Comparison of ENCODE assay signal across 26 mouse cellular contexts in the genomic region with DNA sequence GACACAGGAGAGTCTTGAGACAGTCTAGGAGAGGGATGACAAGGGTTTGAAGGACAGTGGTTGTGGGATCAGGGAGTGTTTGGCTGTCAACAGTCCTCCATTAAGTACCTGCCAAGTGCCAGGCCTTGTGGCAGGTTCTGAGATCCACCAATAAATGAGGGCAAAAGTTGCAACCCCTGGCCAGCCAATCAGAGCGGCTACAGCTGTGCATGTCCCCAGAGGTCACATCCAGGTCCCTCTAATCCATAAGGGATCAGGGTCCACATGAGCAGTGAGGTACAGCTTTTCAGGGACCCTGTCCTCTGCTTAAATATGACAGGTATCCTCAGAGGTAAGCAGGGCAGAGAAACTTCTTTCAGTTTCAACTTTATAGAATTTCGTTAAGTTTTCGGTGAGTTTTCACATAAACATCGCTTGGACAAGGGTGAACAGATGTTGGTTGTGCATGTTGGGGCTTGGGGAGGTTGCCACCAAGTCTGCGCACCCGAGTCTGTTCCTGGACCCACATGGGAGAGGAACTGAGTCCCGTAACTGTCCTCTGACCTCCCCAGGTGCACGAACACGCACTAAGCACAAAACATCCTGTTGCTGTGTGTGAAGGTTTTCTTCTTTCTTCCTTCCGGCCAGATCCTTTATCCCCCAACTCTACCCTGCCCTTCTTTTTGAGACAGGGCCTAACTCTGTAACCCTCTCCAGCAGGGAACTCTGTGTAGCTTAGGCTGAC. TPM values are rescaled to one million over a fixed set of nuclear protein-coding genes. Genes with fewer than 3 reads are reported as not detected.
DNase-seq lines count a peak whose midpoint lies in the region; ATAC-seq and TF ChIP-seq lines count a peak whose summit lies in the region.
"Had no signal": no experiment of that assay in that cellular context is flagged by ENCODE, and none has a peak within 500 bp of the region (broad histone marks: within the 10 kb centered on the region; RNA-seq: fewer than 3 reads in every experiment).

No protein-coding gene starts in this region.

- no peak overlapping the region for H3K4me3 ChIP-seq in bone marrow, adult 2 months (replicated peaks; ENCODE audit: control insufficient read depth, low read depth, low read length)
- H3K4me3 ChIP-seq: embryonic facial prominence, embryonic 13.5 days; forebrain, embryonic 10.5 days; forebrain, embryonic 15.5 days; heart, embryonic 10.5 days; heart, embryonic 15.5 days; hindbrain, embryonic 12.5 days; limb, embryonic 13.5 days; lung, embryonic 15.5 days; midbrain, embryonic 10.5 days; midbrain, embryonic 15.5 days had no signal

- DNase-seq in heart, adult 11 months: peak; percentile 86
- no peak for DNase-seq in heart, postnatal 36 days
- DNase-seq in thymus, postnatal 0 days (ENCODE audit: low spot score): peak; percentile 35
- DNase-seq in thymus, postnatal 4 days: no peak
- no peak for DNase-seq in left cerebral cortex, postnatal 4 days
- DNase-seq: adrenal gland, adult 8-10 months; cerebellum, postnatal 10 days; kidney, adult 9 months; kidney, postnatal 10 days; right cerebral cortex, postnatal 25 days had no signal

- 63% methylated on average over 10 of the region's 10 CpGs for WGBS in bone marrow, adult 2 months

- TF ChIP-seq POLR2A in bone marrow, adult 2 months (IDR thresholded peaks at IDR 0.05; ENCODE audit: borderline replicate concordance, control insufficient read depth, low read depth, low read length): no peak

- peak overlapping the region; percentile 28; the same call in 1 of the 2 replicates for H3K27ac ChIP-seq in bone marrow, adult 2 months (ENCODE audit: control insufficient read depth, insufficient read depth, low read depth, low read length, poor library complexity)
- H3K27ac ChIP-seq: embryonic facial prominence, embryonic 13.5 days; forebrain, embryonic 10.5 days; forebrain, embryonic 15.5 days; heart, embryonic 15.5 days; hindbrain, embryonic 12.5 days; hindbrain, postnatal 0 days; limb, embryonic 13.5 days; liver, embryonic 14.5 days; lung, embryonic 15.5 days; midbrain, embryonic 10.5 days; midbrain, embryonic 15.5 days had no signal

- no peak for ATAC-seq in granulocyte monocyte progenitor cell, adult 5-6 weeks (replicated peaks; ENCODE audit: poor library complexity, severe bottlenecking)
- ATAC-seq: forebrain, embryonic 15.5 days; hindbrain, postnatal 0 days; intestine, embryonic 16.5 days; midbrain, embryonic 15.5 days had no signal

- no peak for TF ChIP-seq CTCF in bone marrow, adult 2 months (IDR thresholded peaks at IDR 0.05; ENCODE audit: control insufficient read depth, insufficient read depth, low read length)

- H3K4me1 ChIP-seq in bone marrow, adult 2 months (ENCODE audit: control insufficient read depth, insufficient read depth, low read length): peaks cover 1% of the 10 kb centered on the region

- intact Hi-C loops in heart, postnatal 36 days (cut with DNase I): loop anchor here (10.0 kb wide), 1 partner anchor 781 kb away; no protein-coding TSS in a partner anchor
- intact Hi-C loops in left cerebral cortex, postnatal 4 days (cut with DNase I): no loop called here

RNA-seq across cellular contexts. Expression of gene Bhlhe41, which starts 11.8 kb away (rescaled TPM):
- 10 to 100 TPM; 18.9 to 28.6 TPM for total RNA-seq in heart, postnatal 36 days (2021)
- 8.5 and 9.4 TPM in 2 replicates for polyA plus RNA-seq in thymus, postnatal 0 days (2015; fragmentation: Nextera tagmentation; extraction: Ambion mirVana)
- 2.2 and 4.9 TPM in 2 replicates for polyA plus RNA-seq in bone marrow, adult 2 months (2011; ENCODE audit: insufficient read depth, insufficient read length, low replicate concordance, missing spikeins)
- total RNA-seq in left cerebral cortex, postnatal 4 days (2021): 1 to 10 TPM; 5.2 to 6.0 TPM
- not detected in 2 replicates for total RNA-seq in granulocyte monocyte progenitor cell, adult 5-6 weeks (2014; fragmentation: Nextera tagmentation)
- total RNA-seq in granulocyte monocyte progenitor cell, adult 5-6 weeks (2017): not detected in 2 replicates
- polyA plus RNA-seq: G1E had no signal

Comparison
In these comparisons a context has a peak if more than half of its experiments do, and no peak if none do; other contexts are left out.
1. DNase-seq: peak in heart, adult 11 months (single experiment) and thymus, postnatal 0 days (single experiment); none in heart, postnatal 36 days (0 of 2), thymus, postnatal 4 days (single experiment) and left cerebral cortex, postnatal 4 days (single experiment).
2. RNA of gene Bhlhe41, which starts 11.8 kb away (total RNA-seq): 18.9 to 28.6 TPM in heart, postnatal 36 days and 5.2 to 6.0 TPM in left cerebral cortex, postnatal 4 days; not detected in granulocyte monocyte progenitor cell, adult 5-6 weeks; every median in the first group is over 4 times any median in the second.